Mouse (Mus musculus): ENCODE data around the gene Mrgprb3. TPM values are rescaled to one million over a fixed set of nuclear protein-coding genes. Genes with fewer than 3 reads are reported as not detected.

Mrgprb3 gene
- not detected in 2 replicates for polyA plus RNA-seq (2014; fragmentation: Nextera tagmentation; extraction: Ambion mirVana)

- no peak for DNase-seq (ENCODE audit: low spot score)
- 96% methylated on average over 2 of the region's 2 CpGs for WGBS
- Histone ChIP-seq H3K4me1 (ENCODE audit: control insufficient read depth, insufficient read depth, low read length) (no peaks in the 10 kb centered on the region), H3K4me3 (ENCODE audit: low read depth, low read length) (no peak within 1 kb of the TSS), H3K9me3 (ENCODE audit: control insufficient read depth, low read length) (no peaks in the 10 kb centered on the region), H3K36me3 (ENCODE audit: control insufficient read depth, insufficient read depth, low read length) (no peaks in the 10 kb centered on the region), H3K27me3 (replicated peaks; ENCODE audit: control insufficient read depth, insufficient read depth, low read length) (no peaks in the 10 kb centered on the region), H3K4me2 (ENCODE audit: low read depth, low read length) (no peak within 1 kb of the TSS), H3K9ac (ENCODE audit: low read depth, low read length) (no peak within 1 kb of the TSS), H3K27ac (replicated peaks; ENCODE audit: low read depth, low read length) (no peak within 1 kb of the TSS)
- ATAC-seq (ENCODE audit: low read depth): no peak
These were observed at the start of gene Mrgprb3 for GRCm38 (mm10) chr7:48643711-48644110. Gene Mrgprb3 (minus strand): TSS chr7:48643811.

Other genes with a start within 250 kb of the Mrgprb3 start
- not detected in 2 replicates for gene Mrgprb1, start 187.5 kb downstream of the Mrgprb3 start, polyA plus RNA-seq (2014; fragmentation: Nextera tagmentation; extraction: Ambion mirVana)
- not detected in 2 replicates for gene Mrgprx2, start 144.5 kb downstream of the Mrgprb3 start, polyA plus RNA-seq (2014; fragmentation: Nextera tagmentation; extraction: Ambion mirVana)
- not detected in 2 replicates for gene Mrgprb2, start 85.7 kb downstream of the Mrgprb3 start, polyA plus RNA-seq (2014; fragmentation: Nextera tagmentation; extraction: Ambion mirVana)
- gene Zdhhc13, start 145.2 kb upstream of the Mrgprb3 start, polyA plus RNA-seq (2014; fragmentation: Nextera tagmentation; extraction: Ambion mirVana): 33.0 and 36.5 TPM in 2 replicates
- 168 and 285 TPM in 2 replicates for gene Csrp3, start 204.2 kb upstream of the Mrgprb3 start, polyA plus RNA-seq (2014; fragmentation: Nextera tagmentation; extraction: Ambion mirVana)
- 16.2 and 17.6 TPM in 2 replicates for gene E2f8, start 237.8 kb upstream of the Mrgprb3 start, polyA plus RNA-seq (2014; fragmentation: Nextera tagmentation; extraction: Ambion mirVana)